Mouse (Mus musculus) T-helper 2 cell (primary cell): ENCODE results near the gene Popdc3.
"Not testable (repeated sequence)": the region's sequence is repeated elsewhere in the genome, so short reads cannot be mapped to it uniquely, and the experiment has no call there.

Experiments
- in situ Hi-C: fragments of 300-600 bp; cut with MboI, MseI; formaldehyde crosslinking; loops from one replicate; pipeline ENCODE4 v1.15.1; 2025; ENCODE audit warnings: high pct_unique_total_duplicates

Gene Popdc3

GRCm38 (mm10) chr10:45311624-45312023 lies 133.7 kb downstream of the Popdc3 start:
- in situ Hi-C loops, result no loop called here

- in situ Hi-C loops, result no loop called here
Observed at GRCm38 (mm10) chr10:45314865-45315264, 137.0 kb downstream of the Popdc3 start.

- in situ Hi-C loops, result no loop called here
Observed at GRCm38 (mm10) chr10:45318922-45319321, 141.0 kb downstream of the Popdc3 start.

- in situ Hi-C loops, result no loop called here
Observed at GRCm38 (mm10) chr10:45320296-45320695, 142.4 kb downstream of the Popdc3 start.

GRCm38 (mm10) chr10:45324159-45324558 lies 146.3 kb downstream of the Popdc3 start:
- in situ Hi-C loops, result no loop called here

- in situ Hi-C loops, result no loop called here
Observed at GRCm38 (mm10) chr10:45328196-45329000, 150.5 kb downstream of the Popdc3 start.

GRCm38 (mm10) chr10:45334925-45335324 lies 157.0 kb downstream of the Popdc3 start:
- in situ Hi-C loops, result no loop called here

- in situ Hi-C loops, result no loop called here
Observed at GRCm38 (mm10) chr10:45335434-45336422, 157.8 kb downstream of the Popdc3 start, which contains the start of gene Bves. Bves (plus strand) TSS chr10:45335772.

GRCm38 (mm10) chr10:45339106-45339505 lies 161.2 kb downstream of the Popdc3 start:
- in situ Hi-C loops, result no loop called here

GRCm38 (mm10) chr10:45344381-45344780 lies 166.5 kb downstream of the Popdc3 start:
- in situ Hi-C loops, result no loop called here

- in situ Hi-C loops, result no loop called here
Observed at GRCm38 (mm10) chr10:45345217-45345616, 167.3 kb downstream of the Popdc3 start.

GRCm38 (mm10) chr10:45348143-45348542 lies 170.2 kb downstream of the Popdc3 start:
- in situ Hi-C loops, result not testable (repeated sequence)

GRCm38 (mm10) chr10:45356091-45356490 lies 178.2 kb downstream of the Popdc3 start:
- in situ Hi-C loops, result no loop called here

- in situ Hi-C loops, result no loop called here
Observed at GRCm38 (mm10) chr10:45363396-45363795, 185.5 kb downstream of the Popdc3 start.

GRCm38 (mm10) chr10:45366987-45367705 lies 189.2 kb downstream of the Popdc3 start:
- in situ Hi-C loops, result loop anchor here (5.0 kb wide), 1 partner anchor 315 kb away; no protein-coding TSS in a partner anchor
